Mouse (Mus musculus) lung, postnatal 14 days (tissue): ENCODE results near the gene Olfr1189.
"Not testable (repeated sequence)": the region's sequence is repeated elsewhere in the genome, so short reads cannot be mapped to it uniquely, and the experiment has no call there.

Experiments
- DNase-seq: peaks from one replicate; pipeline ENCODE4 v3.0.0; 2021

Olfr1189 gene

DNA sequence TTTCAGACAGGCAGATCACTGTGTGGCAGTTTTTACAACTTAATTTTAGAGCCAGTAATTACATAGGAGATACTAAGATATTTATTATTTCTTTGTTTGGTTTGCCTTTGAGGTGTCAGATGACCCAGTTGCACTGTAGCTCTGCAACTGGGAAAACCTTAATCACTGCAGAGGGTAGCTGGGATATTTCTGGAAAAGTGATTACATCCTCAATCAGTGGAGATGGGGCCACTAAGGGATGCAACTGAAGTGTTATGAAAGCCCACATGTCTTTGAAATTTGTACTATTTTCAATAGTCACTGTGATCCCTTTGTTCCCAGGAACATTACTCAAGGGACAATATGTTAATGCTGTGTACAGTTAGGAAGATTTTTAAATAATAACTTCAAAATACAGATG is at the start of gene Olfr1189:
Olfr1189 (plus strand) TSS at position 301 of the 400 bp plus-strand sequence.
- no peak for DNase-seq

DNA sequence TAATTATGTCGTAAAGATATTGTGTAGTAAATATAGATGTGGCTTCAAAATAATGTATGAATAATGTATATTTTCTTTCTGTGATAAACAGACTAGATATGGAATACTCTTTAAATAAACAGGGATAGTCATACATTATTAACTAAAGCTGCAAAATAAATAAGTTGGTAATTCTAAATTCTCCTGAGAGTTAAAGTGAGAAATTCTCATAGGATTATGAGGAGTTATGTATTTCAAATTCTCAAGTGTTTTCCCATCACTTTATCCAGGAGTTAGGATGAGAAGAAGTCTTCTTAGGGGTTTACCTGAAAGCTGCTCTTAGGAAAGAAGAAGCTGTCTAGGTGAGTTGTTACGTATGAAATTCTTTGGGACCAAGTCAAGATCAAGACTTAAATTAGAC is 29.6 kb upstream of the Olfr1189 start, which contains the start of gene Olfr1188:
Olfr1188 (plus strand) TSS at position 301 of the 400 bp plus-strand sequence.
- DNase-seq = no peak

DNA sequence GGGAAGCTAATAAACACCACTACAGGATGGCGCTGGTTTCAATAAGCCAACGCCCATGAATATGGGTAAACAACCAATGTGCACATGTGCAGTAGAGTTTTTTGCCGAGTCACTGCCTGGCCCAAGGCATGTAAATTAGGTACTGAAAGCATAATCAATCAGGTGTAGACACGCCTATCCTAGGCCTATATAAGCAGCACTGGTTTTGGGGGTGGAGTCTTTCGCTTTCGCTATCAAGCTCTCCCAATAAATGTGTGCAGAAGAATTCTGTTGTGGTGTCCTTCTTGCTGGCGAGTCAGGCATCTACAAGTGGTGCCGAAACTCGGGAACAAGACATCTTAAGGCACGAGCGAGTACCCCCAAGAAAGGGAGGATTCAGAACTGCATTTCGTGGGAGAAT is 13.6 kb upstream of the Olfr1189 start:
- not testable (repeated sequence) for DNase-seq

DNA sequence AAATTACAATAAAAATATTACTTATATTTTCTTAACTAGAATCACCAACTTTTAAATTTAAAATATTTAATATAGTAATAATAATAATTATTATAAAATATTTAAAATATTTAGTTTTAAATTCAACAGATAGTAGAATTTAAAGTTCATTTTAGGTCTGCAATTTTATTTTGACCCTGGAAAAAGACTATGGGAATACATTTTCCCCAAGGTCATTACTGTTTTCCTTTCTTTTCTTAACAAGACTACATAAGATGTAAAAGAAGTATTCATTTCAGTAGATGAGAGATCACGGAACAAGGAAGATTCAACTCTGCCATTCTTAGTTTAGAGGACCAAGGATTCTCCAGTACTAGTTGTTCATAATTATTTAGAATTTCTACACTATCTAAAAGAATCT is 54.0 kb downstream of the Olfr1189 start, which contains the start of gene Olfr1191-ps1:
Olfr1191-ps1 (plus strand) TSS at position 301 of the 400 bp plus-strand sequence.
- DNase-seq = not testable (repeated sequence)
